ENCODE assay signal across 24 mouse cellular contexts in genomic region chr5:130393618-130394355, GRCm38 (mm10). TPM values are rescaled to one million over a fixed set of nuclear protein-coding genes. Genes with fewer than 3 reads are reported as not detected.
DNase-seq lines count a peak whose midpoint lies in the region; ATAC-seq and TF ChIP-seq lines count a peak whose summit lies in the region.
"Had no signal": no experiment of that assay in that cellular context is flagged by ENCODE, and none has a peak within 500 bp of the region (broad histone marks: within the 10 kb centered on the region; RNA-seq: fewer than 3 reads in every experiment).

No protein-coding gene starts in this region.

- peaks cover 23% of the 10 kb centered on the region for H3K4me1 ChIP-seq in cerebellum, adult 2 months (ENCODE audit: control insufficient read depth, insufficient read depth, low read length)
- peaks cover 10% of the 10 kb centered on the region for H3K4me1 ChIP-seq in hindbrain, embryonic 15.5 days (replicated peaks)
- H3K4me1 ChIP-seq in hindbrain, embryonic 11.5 days (replicated peaks; ENCODE audit: control insufficient read depth, insufficient read depth, low read length): no peaks in the 10 kb centered on the region
- H3K4me1 ChIP-seq in lung, postnatal 0 days (ENCODE audit: insufficient read depth, low read depth, low read length): no peaks in the 10 kb centered on the region
- H3K4me1 ChIP-seq: forebrain, embryonic 13.5 days; heart, embryonic 12.5 days; limb, embryonic 15.5 days had no signal

- TF ChIP-seq POLR2A in cerebellum, adult 2 months (IDR thresholded peaks at IDR 0.05; ENCODE audit: borderline replicate concordance, insufficient read depth, low read length): no peak

- 0 out of 2 replicates have a peak, but pooled peaks have one; percentile 30 for ATAC-seq in hindbrain, embryonic 15.5 days (ENCODE audit: low FRiP score, low read depth)
- ATAC-seq in hindbrain, embryonic 11.5 days (ENCODE audit: low FRiP score): no peak
- no peak for ATAC-seq in lung, postnatal 0 days
- ATAC-seq: forebrain, embryonic 13.5 days; liver, postnatal 0 days had no signal

- no peaks in the 10 kb centered on the region for H3K27me3 ChIP-seq in cerebellum, adult 2 months (ENCODE audit: control insufficient read depth, insufficient read depth, low read length)
- H3K27me3 ChIP-seq in hindbrain, embryonic 15.5 days: no peaks in the 10 kb centered on the region
- no peaks in the 10 kb centered on the region for H3K27me3 ChIP-seq in hindbrain, embryonic 11.5 days (ENCODE audit: control insufficient read depth, insufficient read depth, low read length)
- no peaks in the 10 kb centered on the region for H3K27me3 ChIP-seq in lung, postnatal 0 days (replicated peaks; ENCODE audit: insufficient read depth, low read length)
- H3K27me3 ChIP-seq: forebrain, embryonic 13.5 days; heart, embryonic 12.5 days; kidney, embryonic 15.5 days; limb, embryonic 15.5 days had no signal

- no peak overlapping the region for H3K9ac ChIP-seq in hindbrain, embryonic 15.5 days
- no peak overlapping the region for H3K9ac ChIP-seq in hindbrain, embryonic 11.5 days (ENCODE audit: low read depth, low read length)
- no peak overlapping the region for H3K9ac ChIP-seq in lung, postnatal 0 days (replicated peaks; ENCODE audit: low read depth)
- H3K9ac ChIP-seq: forebrain, embryonic 13.5 days; heart, embryonic 12.5 days; kidney, embryonic 15.5 days; limb, embryonic 15.5 days; liver, postnatal 0 days had no signal

- H3K27ac ChIP-seq in cerebellum, adult 2 months (ENCODE audit: insufficient read depth, low read length): peak overlapping the region; percentile 82
- peak overlapping the region; percentile 34 for H3K27ac ChIP-seq in hindbrain, embryonic 15.5 days (replicated peaks)
- no peak overlapping the region for H3K27ac ChIP-seq in hindbrain, embryonic 11.5 days (ENCODE audit: low read depth, low read length)
- H3K27ac ChIP-seq in lung, postnatal 0 days (ENCODE audit: low read length): no peak overlapping the region
- H3K27ac ChIP-seq: forebrain, embryonic 13.5 days; gastrocnemius, adult 2 months; kidney, embryonic 15.5 days; limb, embryonic 15.5 days had no signal

- 24% methylated on average over 8 of the region's 8 CpGs for WGBS in cerebellum, adult 2 months
- WGBS in hindbrain, embryonic 15.5 days: 31% methylated on average over 8 of the region's 8 CpGs
- 52% methylated on average over 8 of the region's 8 CpGs for WGBS in hindbrain, embryonic 11.5 days
- 37% methylated on average over 8 of the region's 8 CpGs for WGBS in lung, postnatal 0 days

- H3K36me3 ChIP-seq in hindbrain, embryonic 15.5 days: no peaks in the 10 kb centered on the region
- H3K36me3 ChIP-seq in hindbrain, embryonic 11.5 days (ENCODE audit: control insufficient read depth, insufficient read depth, low read length): no peaks in the 10 kb centered on the region
- H3K36me3 ChIP-seq in lung, postnatal 0 days (ENCODE audit: insufficient read depth, low read length): no peaks in the 10 kb centered on the region
- H3K36me3 ChIP-seq: heart, embryonic 12.5 days; kidney, embryonic 15.5 days; limb, embryonic 15.5 days had no signal

- TF ChIP-seq CTCF in cerebellum, adult 2 months (IDR thresholded peaks at IDR 0.05; ENCODE audit: borderline replicate concordance, insufficient read depth, low read depth, low read length): peak; percentile 14; the same call in 1 of the 2 replicates
- TF ChIP-seq CTCF in lung, postnatal 0 days (IDR thresholded peaks at IDR 0.05): no peak

- DNase-seq in cerebellum, adult 2 months: no peak
- DNase-seq in cerebellum, adult 11-12 months: no peak
- no peak for DNase-seq in hindbrain, embryonic 11.5 days (ENCODE audit: low spot score)
- peak; percentile 14 for DNase-seq in lung, postnatal 0 days (ENCODE audit: low spot score)
- no peak for DNase-seq in lung, adult 18-20 months
- no peak for DNase-seq in spleen, postnatal 14 days (ENCODE audit: low spot score in 2 of 2)
- no peak for DNase-seq in gastrocnemius, adult 18-20 months (ENCODE audit: low spot score)
- DNase-seq: embryo, embryonic 11 days; gastrocnemius, adult 2 months; liver, postnatal 0 days; lung, postnatal 36 days; right cerebral cortex, postnatal 25 days; thymus, postnatal 25 days had no signal

- H3K4me2 ChIP-seq in hindbrain, embryonic 15.5 days: no peak overlapping the region
- no peak overlapping the region for H3K4me2 ChIP-seq in hindbrain, embryonic 11.5 days (replicated peaks; ENCODE audit: low read depth, low read length)
- no peak overlapping the region for H3K4me2 ChIP-seq in lung, postnatal 0 days (replicated peaks; ENCODE audit: low read depth, low read length)
- H3K4me2 ChIP-seq: forebrain, embryonic 13.5 days; heart, embryonic 12.5 days; kidney, embryonic 15.5 days; limb, embryonic 15.5 days had no signal

- H3K9me3 ChIP-seq in hindbrain, embryonic 15.5 days: no peaks in the 10 kb centered on the region
- no peaks in the 10 kb centered on the region for H3K9me3 ChIP-seq in hindbrain, embryonic 11.5 days (ENCODE audit: control insufficient read depth, low read length)
- H3K9me3 ChIP-seq in lung, postnatal 0 days (ENCODE audit: low read length): no peaks in the 10 kb centered on the region
- H3K9me3 ChIP-seq: kidney, embryonic 15.5 days; limb, embryonic 15.5 days had no signal

- no peak for TF ChIP-seq EP300 in lung, postnatal 0 days (IDR thresholded peaks at IDR 0.05)

- H3K4me3 ChIP-seq in cerebellum, adult 2 months (replicated peaks; ENCODE audit: insufficient read depth, low read depth, low read length): no peak overlapping the region
- H3K4me3 ChIP-seq in hindbrain, embryonic 15.5 days: no peak overlapping the region
- no peak overlapping the region for H3K4me3 ChIP-seq in hindbrain, embryonic 11.5 days (ENCODE audit: low read depth, low read length)
- no peak overlapping the region for H3K4me3 ChIP-seq in lung, postnatal 0 days (ENCODE audit: low read depth, low read length)
- H3K4me3 ChIP-seq: forebrain, embryonic 13.5 days; gastrocnemius, adult 2 months; heart, embryonic 12.5 days; kidney, embryonic 15.5 days; limb, embryonic 15.5 days had no signal

RNA-seq across cellular contexts. Expression of gene A330070K13Rik, which starts 9.4 kb away (rescaled TPM):
- polyA plus RNA-seq in cerebellum, adult 2 months (2012; rRNA removed): 1.4 and 1.8 TPM in 2 replicates
- 0.26 TPM in 1 of 2 replicates, not detected in the other for polyA plus RNA-seq in hindbrain, embryonic 15.5 days (2015; fragmentation: Nextera tagmentation; extraction: Ambion mirVana)
- not detected in 2 replicates for polyA plus RNA-seq in hindbrain, embryonic 11.5 days (2014; fragmentation: Nextera tagmentation; extraction: Ambion mirVana)
- not detected in 2 replicates for polyA plus RNA-seq in lung, postnatal 0 days (2015; fragmentation: Nextera tagmentation; extraction: Ambion mirVana)
- total RNA-seq in gastrocnemius, adult 18-20 months (2021): not detected
- total RNA-seq: adrenal gland, postnatal 4 days; gastrocnemius, adult 2 months; granulocyte monocyte progenitor cell, adult 5-6 weeks; heart, postnatal 25 days; left cerebral cortex, postnatal 10 days; monocyte, adult 5-6 weeks had no signal
- polyA plus RNA-seq: forebrain, embryonic 13.5 days; heart, embryonic 12.5 days; intestine, embryonic 14.5 days; kidney, embryonic 15.5 days; limb, embryonic 15.5 days; liver, postnatal 0 days had no signal

RNA-seq across cellular contexts. Expression of gene Caln1, which starts 24.5 kb away (rescaled TPM):
- 123 and 141 TPM in 2 replicates for polyA plus RNA-seq in cerebellum, adult 2 months (2012; rRNA removed)
- polyA plus RNA-seq in hindbrain, embryonic 15.5 days (2015; fragmentation: Nextera tagmentation; extraction: Ambion mirVana): 38.4 and 39.3 TPM in 2 replicates
- 1.2 and 1.7 TPM in 2 replicates for polyA plus RNA-seq in hindbrain, embryonic 11.5 days (2014; fragmentation: Nextera tagmentation; extraction: Ambion mirVana)
- polyA plus RNA-seq in lung, postnatal 0 days (2015; fragmentation: Nextera tagmentation; extraction: Ambion mirVana): not detected in 2 replicates
- total RNA-seq in gastrocnemius, adult 18-20 months (2021): not detected
- total RNA-seq: granulocyte monocyte progenitor cell, adult 5-6 weeks; monocyte, adult 5-6 weeks had no signal
- polyA plus RNA-seq: intestine, embryonic 14.5 days had no signal

Comparison
In these comparisons a context has a peak if more than half of its experiments do, and no peak if none do; other contexts are left out.
1. H3K27ac ChIP-seq: peak in cerebellum, adult 2 months (single experiment) and hindbrain, embryonic 15.5 days (single experiment); none in hindbrain, embryonic 11.5 days (single experiment) and lung, postnatal 0 days (single experiment).
2. RNA of gene Caln1, which starts 24.5 kb away (polyA plus RNA-seq): 123 to 141 TPM in cerebellum, adult 2 months and 38.4 to 39.3 TPM in hindbrain, embryonic 15.5 days; 1.2 to 1.7 TPM in hindbrain, embryonic 11.5 days and not detected in lung, postnatal 0 days; every median in the first group is over 10 times any median in the second.